Mouse (Mus musculus) liver (tissue): Measurements from ENCODE around the gene Pabpn1l.

Source experiments
- DNase-seq: peaks from one replicate; pipeline ENCODE4 v3.0.0-alpha.2; 2020; ENCODE audit warnings: mixed read lengths

Pabpn1l gene

DNA sequence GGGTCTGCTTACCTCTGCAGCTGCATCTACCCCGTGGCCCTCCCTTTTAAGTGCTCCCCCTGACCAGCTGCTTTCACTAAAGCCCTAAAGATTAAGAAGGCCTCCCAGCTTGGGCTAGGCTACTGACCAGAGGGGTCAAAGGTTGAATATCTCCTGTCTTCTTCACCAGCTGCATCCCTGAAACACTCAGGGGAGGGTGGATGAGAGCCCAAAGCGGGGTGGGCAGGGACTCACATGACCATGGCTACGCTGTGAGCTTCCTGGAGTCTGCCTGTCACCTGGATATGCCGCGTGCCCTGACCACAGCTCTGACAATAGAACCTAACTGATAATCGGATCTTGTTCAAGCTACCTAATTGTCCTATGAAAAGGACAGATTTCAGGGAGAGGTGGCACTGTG lies at the start of gene Pabpn1l:
Gene Pabpn1l, minus strand, starts transcription at position 13 of the 400 bp plus-strand sequence.
- no peak for DNase-seq

- DNase-seq, result no peak
Measured at GRCm38 (mm10) chr8:122671894-122672293, 49.4 kb upstream of the Pabpn1l start.

GRCm38 (mm10) chr8:122670718-122671117 lies 48.2 kb upstream of the Pabpn1l start:
- no peak for DNase-seq

GRCm38 (mm10) chr8:122670001-122670400 lies 47.5 kb upstream of the Pabpn1l start:
- DNase-seq, result no peak

GRCm38 (mm10) chr8:122669370-122669769 lies 46.8 kb upstream of the Pabpn1l start:
- DNase-seq, result no peak

- DNase-seq, result no peak
Measured at GRCm38 (mm10) chr8:122667854-122668253, 45.3 kb upstream of the Pabpn1l start.

DNA sequence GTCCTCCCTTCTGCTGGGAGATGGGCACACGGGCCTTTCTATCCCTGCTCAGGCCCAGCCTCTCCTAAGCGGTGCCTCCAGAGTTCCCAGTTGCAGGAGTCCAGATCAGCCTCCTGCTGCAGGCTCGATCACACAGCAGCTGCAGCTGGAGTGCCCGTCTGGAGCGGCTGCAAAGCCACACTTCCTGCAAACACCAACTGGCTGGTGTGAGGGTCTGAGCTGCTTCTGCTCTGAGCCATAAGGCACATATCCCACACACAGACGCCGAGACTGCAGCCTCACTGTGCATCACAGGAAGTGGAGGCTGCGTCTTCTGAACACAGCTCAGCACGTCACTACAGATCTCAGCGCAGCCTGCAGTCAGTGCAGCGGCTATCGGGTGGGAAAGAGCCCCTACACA lies 44.3 kb upstream of the Pabpn1l start:
- peak; percentile 33 for DNase-seq

DNA sequence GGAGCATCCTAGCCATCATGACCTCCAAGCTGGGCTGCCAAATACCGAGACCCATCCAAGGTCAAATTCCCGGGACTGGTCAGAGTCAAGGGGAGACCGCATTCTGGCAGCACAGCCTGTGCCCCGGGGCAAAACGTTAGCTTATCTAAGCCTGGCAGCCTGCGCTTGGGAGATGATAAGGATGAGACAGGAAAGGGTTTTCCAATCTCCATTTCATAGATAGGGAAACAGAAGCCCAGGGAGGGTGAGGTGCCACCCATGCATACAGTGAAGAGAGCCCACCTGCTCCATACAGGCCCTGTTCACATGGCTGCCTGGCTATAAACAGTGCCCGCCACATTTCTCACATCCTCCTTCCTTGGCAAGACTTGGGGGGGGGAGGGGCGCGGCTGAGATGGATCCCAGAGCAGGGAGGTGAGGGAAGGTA lies 43.8 kb upstream of the Pabpn1l start:
- DNase-seq, result peak; percentile 87

DNA sequence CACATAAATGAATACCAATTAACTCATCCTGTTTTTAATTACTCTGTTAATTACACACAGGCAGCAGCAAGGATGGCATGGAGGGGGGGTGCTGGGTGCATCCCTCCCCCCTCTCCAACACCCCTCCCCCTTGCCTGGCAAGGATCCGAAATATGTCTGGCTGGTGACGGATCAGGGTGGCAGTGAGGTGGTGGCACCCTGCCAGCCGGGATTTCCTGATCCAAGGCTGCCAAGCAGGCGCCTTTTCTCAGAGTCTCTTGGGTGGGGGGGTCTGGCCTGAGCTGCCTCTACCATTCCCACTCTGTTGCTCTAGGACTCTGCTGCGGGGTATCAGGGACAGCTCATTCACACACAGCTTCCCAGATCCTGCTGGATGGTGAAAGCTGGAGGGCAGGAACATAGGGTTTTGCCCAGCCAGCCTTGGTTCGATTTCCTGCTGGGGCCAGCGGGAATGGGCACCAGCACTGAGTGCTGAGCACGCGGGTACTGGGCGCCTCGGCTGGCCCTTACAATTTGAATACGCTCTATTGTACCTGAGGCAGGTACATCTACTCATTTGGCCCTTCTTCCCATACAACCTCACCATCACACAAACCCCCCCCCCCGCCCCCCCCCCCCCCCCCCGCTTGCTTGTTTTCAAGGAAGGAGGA lies 43.3 kb upstream of the Pabpn1l start:
- DNase-seq, result no peak

GRCm38 (mm10) chr8:122665221-122665620 lies 42.7 kb upstream of the Pabpn1l start:
- DNase-seq, result peak; percentile 40

DNA sequence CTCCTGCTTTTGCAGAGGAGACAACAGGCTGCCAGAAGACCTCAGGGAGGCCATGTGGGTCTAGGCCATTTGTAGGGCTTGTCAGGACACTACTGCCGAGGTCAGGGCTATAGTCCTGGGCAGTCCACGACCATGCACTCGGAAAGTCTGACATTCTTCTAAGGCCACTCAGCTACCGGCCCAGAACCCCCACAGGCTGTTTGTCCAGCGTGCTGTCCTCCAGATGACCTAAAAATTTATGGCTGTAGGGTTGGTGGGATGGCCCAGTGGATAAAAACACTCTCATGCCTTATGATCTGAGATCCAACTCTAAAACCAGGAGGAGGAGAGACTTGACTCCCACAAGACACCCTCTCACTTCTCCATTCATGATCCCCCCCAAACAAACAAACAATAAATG lies 41.1 kb upstream of the Pabpn1l start:
- DNase-seq, result no peak

- DNase-seq, result no peak
Measured at GRCm38 (mm10) chr8:122663106-122663505, 40.6 kb upstream of the Pabpn1l start.

GRCm38 (mm10) chr8:122661894-122662293 lies 39.4 kb upstream of the Pabpn1l start:
- DNase-seq, result no peak

DNA sequence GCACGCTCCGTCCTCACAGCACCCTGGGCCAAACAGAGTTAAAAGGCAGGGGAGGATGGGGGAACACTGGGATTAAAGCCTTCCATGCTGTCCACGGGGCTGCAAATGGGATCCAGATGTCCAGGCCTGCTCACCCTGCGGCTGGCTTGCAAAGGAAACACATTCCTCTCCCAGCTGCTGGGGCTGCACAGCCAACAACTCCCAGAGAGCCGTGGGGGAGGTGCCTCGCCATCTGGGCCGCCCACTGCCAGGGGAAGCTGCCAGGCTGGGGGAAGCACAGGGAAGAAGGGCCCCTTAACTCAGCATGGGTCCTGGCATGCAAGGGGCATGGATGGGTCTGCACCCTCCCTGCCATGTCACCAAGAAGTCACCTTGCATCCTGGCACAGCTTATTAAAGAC lies 38.6 kb upstream of the Pabpn1l start:
- DNase-seq, result peak; percentile 50

GRCm38 (mm10) chr8:122660022-122660421 lies 37.5 kb upstream of the Pabpn1l start:
- peak; percentile 65 for DNase-seq

DNA sequence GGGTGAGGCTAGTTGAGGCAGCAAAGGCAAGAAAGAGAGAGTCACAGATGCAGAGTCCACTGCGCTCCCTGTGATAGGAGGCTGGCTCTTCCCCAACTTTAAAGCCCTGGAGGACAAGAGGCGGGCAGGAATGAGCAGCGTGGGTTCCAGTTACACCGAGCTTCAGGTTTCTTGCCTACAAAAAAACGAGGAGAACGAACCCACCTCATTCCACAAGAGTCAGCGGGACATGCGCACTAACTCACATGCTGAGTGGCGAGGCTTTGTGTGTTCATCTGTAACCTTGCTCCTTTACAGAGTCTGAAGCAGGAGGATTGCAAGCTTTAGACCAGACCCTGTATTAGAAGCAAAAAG lies 36.2 kb upstream of the Pabpn1l start:
- no peak for DNase-seq

DNA sequence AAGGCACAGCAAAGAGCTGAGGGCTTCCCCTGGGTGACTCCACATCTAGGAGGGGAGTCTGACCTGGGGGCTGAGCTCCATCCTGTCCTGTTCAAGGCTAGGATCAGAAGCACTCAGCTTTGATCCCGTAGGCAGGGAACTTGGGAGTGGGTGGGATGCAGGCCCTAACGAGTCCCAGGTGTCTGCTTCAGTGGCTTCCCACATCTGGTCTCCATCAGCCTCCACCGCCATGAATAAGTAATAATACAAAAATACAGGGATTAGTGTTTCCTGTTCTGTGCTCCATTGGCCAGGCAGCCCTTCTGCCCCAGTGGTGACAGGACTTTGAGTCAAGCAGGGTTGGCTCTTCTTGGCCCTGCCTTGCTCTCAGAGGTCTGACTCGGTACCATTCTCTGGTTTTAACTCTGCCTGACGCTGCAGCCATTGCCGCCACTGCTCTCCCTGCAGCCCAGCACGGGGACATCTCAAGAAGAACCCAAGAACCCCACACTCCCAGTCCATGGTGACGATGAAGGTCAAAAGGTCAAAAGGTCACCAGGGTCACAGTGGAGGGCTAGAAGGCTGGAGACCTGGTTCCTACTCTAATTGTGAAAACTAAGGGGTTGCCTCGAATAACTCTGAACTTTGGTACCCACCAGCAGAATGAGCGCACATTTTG lies 35.7 kb upstream of the Pabpn1l start:
- DNase-seq, result no peak

DNA sequence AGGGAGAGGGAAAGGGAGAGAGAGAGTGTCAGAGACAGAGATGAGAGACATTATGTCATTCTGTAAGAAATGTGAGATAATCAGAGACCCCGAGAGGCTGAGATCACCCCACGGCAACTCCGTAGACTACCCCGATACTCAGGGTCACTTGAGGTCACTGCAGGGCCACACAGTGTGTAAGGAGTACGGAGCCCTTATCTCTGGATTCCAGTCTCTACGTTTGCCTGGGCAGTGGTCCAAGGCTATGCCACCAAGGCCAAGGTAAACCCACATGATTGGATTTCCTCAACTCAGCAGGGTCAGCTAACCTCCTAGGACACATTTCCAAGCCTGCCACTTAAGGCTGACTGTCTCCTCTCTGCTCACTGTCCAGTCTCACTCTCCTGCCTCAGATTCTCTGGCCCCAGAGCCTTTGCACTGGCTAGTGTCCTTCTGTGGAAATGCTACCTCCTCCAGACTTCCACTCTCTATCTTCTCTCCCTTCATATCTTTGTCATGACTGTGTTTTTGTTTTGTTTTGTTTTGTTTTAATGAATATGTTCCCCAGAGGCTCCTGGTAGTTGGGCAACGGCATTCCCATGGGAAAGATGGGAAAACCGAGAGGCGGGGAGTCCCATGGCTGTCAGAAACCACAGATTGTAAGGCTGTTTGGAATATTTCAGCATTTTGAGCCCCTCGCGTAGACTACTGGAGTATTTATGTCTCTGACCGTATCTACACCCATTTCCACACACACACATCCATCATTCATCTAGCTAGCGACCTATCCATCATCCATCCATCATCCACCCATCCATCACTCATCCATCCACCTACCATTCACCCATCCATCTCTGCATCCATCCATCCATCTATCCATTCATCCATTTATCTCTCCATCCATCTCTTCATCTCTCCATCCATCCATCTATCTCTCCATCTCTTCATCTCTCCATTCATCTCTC lies 33.8 kb upstream of the Pabpn1l start:
- DNase-seq, result no peak

DNA sequence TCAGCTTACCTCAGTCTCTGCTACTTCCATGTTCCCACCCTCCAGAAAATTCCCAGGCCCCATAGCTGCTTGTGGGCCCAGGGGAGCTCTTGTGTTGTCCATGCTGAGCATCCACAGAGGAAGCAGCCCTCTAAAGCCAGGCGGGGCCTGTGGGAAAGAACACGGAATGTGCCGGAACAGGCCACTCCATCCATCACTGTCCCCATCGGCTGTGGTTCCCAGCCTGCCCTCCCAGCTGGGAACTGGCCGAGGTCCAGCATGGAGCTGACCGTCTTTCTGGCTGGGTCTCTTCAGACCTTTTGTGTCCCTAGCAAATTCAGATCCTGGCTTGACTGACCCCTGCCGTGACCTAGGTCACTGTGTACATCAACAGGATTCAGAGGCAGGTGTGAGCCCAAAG lies 32.2 kb upstream of the Pabpn1l start:
- DNase-seq, result no peak

- no peak for DNase-seq
Measured at GRCm38 (mm10) chr8:122652643-122653042, 30.1 kb upstream of the Pabpn1l start.

GRCm38 (mm10) chr8:122651326-122651921 lies 28.9 kb upstream of the Pabpn1l start:
- DNase-seq, result no peak

- DNase-seq, result no peak
Measured at GRCm38 (mm10) chr8:122648192-122648970, 25.8 kb upstream of the Pabpn1l start.
